Mouse (Mus musculus) intestine, postnatal 0 days (tissue): ENCODE measurements around the gene Psg20. TPM values are rescaled to one million over a fixed set of nuclear protein-coding genes. Genes with fewer than 3 reads are reported as not detected.
"Not testable (repeated sequence)": the region's sequence is repeated elsewhere in the genome, so short reads cannot be mapped to it uniquely, and the experiment has no call there.

Experiments
- ATAC-seq: fragments of 200-750 bp; cut with Nextera tagmentation; 2 replicates; pipeline ENCODE4 v1.8.0; 2017; ENCODE audit warnings: mild to moderate bottlenecking, moderate TSS enrichment, moderate library complexity
- H3K27ac ChIP-seq: fragments of 300-500 bp; sonication (generic); 2 replicates; pipeline ENCODE4 v1.5.1; 2014; ENCODE audit warnings: mild to moderate bottlenecking, low read depth, low read length, moderate library complexity
- H3K27me3 ChIP-seq: fragments of 300-500 bp; sonication (generic); replicated peaks from 2 replicates; pipeline ENCODE4 v1.6.1; 2014; ENCODE audit warnings: low read length, mixed read lengths; ENCODE audit not compliant: control insufficient read depth, insufficient read depth
- H3K36me3 ChIP-seq: fragments of 300-500 bp; sonication (generic); 2 replicates; pipeline ENCODE4 v1.6.1; 2014; ENCODE audit warnings: mild to moderate bottlenecking, moderate library complexity; ENCODE audit not compliant: control insufficient read depth, insufficient read depth
- H3K4me1 ChIP-seq: fragments of 300-500 bp; sonication (generic); replicated peaks from 2 replicates; pipeline ENCODE4 v1.6.1; 2014; ENCODE audit warnings: antibody characterized with exemption, low read length, mixed read lengths; ENCODE audit not compliant: control insufficient read depth, insufficient read depth
- H3K4me2 ChIP-seq: fragments of 300-500 bp; sonication (generic); replicated peaks from 2 replicates; pipeline ENCODE4 v1.6.1; 2014; ENCODE audit warnings: low read depth, mild to moderate bottlenecking, moderate library complexity
- H3K4me3 ChIP-seq: fragments of 300-500 bp; sonication (generic); 2 replicates; pipeline ENCODE4 v1.5.1; 2014; ENCODE audit warnings: low read depth, low read length
- H3K9ac ChIP-seq: fragments of 300-500 bp; sonication (generic); 2 replicates; pipeline ENCODE4 v1.6.1; 2014; ENCODE audit warnings: mild to moderate bottlenecking, low read depth, low read length
- H3K9me3 ChIP-seq: fragments of 300-500 bp; sonication (generic); 2 replicates; pipeline ENCODE4 v1.6.1; 2016; ENCODE audit warnings: mixed run types; ENCODE audit not compliant: control insufficient read depth
- CTCF ChIP-seq: sonication (generic); IDR thresholded peaks from 2 replicates; pipeline ENCODE4 v1.5.1; 2016; ENCODE audit warnings: low read depth, mild to moderate bottlenecking, control low read depth, antibody characterized with exemption, moderate library complexity
- WGBS: fragments of 180-500 bp; shearing (Covaris S2); extraction: QIAGEN DNeasy Blood & Tissue Kit; methylation state at CpG from one replicate; pipeline ENCODE4 v1.1.7; 2014; 5-methylcytosine and 5-hydroxymethylcytosine counted together
- polyA plus RNA-seq: library from polyadenylated mRNA; unstranded; fragments of >200 nt; fragmentation: Nextera tagmentation; extraction: Ambion mirVana; gene quantifications from 2 replicates; pipeline ENCODE4 v1.2.1, GENCODE M21; 2015

Gene Psg20
- polyA plus RNA-seq, result not detected in 2 replicates

DNA sequence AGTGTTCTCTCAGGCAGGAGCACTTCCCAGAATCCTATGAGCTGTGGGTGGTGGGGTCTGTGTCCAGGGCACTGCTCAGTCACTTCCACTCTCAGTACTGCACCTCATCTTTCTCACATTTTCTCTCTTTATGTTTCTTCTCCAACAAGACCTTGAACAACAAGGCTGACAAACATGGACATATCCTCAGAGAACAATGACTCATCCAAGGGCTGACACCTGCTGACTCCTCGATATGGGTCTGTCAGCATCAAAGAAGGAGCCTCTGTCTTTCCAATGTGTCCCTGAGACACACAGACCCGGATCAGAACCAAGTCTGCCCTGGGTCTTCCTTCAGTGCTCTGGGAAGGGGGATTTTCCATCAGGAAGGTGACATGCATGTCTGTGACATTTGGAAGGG is at the start of gene Psg20:
Gene Psg20, minus strand, starts transcription at position 101 of the 400 bp plus-strand sequence.
- ATAC-seq, result no peak
- 61% methylated on average over 2 of the region's 2 CpGs for WGBS
- Histone ChIP-seq H3K9ac (no peak within 1 kb of the TSS), H3K36me3 (no peaks in the 10 kb centered on the region), H3K4me1 (no peaks in the 10 kb centered on the region), H3K4me2 (no peak within 1 kb of the TSS), H3K27ac (no peak within 1 kb of the TSS), H3K27me3 (no peaks in the 10 kb centered on the region), H3K9me3 (no peaks in the 10 kb centered on the region), H3K4me3 (no peak within 1 kb of the TSS)
- TF ChIP-seq CTCF, result no peak

DNA sequence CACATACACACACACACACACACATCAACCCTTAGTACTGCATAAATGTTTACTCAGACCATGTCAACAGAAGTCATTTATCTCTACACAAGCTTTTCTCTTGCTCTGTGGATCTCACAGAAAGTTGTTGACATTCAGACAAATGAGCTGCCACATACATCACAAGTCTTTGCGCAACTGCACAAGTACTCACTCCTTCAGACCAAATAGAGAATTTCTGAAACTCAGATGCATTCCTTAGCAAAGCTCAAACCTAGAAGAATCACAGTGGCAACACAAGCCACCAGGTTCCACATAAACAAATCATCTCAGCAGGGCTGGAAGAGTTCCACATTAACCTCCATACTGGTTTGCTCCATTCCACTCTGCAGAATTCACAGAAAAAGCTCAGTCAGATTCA is 48.5 kb upstream of the Psg20 start:
- no peak overlapping the region for H3K9ac ChIP-seq
- 76% methylated on average over 1 of the region's 1 CpGs for WGBS
- no peak for TF ChIP-seq CTCF
- no peak overlapping the region for H3K4me3 ChIP-seq
- H3K36me3 ChIP-seq, result no peaks in the 10 kb centered on the region
- no peak overlapping the region for H3K4me2 ChIP-seq
- no peaks in the 10 kb centered on the region for H3K27me3 ChIP-seq
- H3K27ac ChIP-seq, result no peak overlapping the region
- no peak for ATAC-seq
- H3K9me3 ChIP-seq, result no peaks in the 10 kb centered on the region
- H3K4me1 ChIP-seq, result no peaks in the 10 kb centered on the region

DNA sequence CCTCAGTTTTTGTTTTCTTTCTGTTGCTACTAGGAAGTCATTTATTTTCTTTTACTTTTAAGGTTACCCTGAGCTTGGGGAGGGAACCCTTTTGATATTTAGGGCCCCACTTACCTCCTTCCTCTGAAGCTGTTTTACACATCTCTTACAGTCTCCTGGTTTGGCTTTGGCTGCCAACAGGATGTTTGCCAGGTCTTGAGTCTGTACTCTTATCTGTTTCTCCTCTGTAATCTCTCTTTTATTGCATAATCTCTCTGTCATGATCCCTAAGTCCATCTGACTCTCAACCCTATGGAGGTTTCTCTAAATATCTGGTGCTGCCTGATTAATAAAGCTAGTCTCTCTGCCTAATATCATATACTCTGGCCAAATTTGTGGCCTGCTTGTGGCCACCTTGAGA is 47.1 kb upstream of the Psg20 start:
- no peaks in the 10 kb centered on the region for H3K4me1 ChIP-seq
- no peak overlapping the region for H3K9ac ChIP-seq
- no peaks in the 10 kb centered on the region for H3K36me3 ChIP-seq
- peak; percentile 53; the same call in 1 of the 2 replicates for ATAC-seq
- no peak overlapping the region for H3K27ac ChIP-seq
- H3K27me3 ChIP-seq, result no peaks in the 10 kb centered on the region
- no peak for TF ChIP-seq CTCF
- H3K4me3 ChIP-seq, result no peak overlapping the region
- H3K4me2 ChIP-seq, result no peak overlapping the region
- no peaks in the 10 kb centered on the region for H3K9me3 ChIP-seq

DNA sequence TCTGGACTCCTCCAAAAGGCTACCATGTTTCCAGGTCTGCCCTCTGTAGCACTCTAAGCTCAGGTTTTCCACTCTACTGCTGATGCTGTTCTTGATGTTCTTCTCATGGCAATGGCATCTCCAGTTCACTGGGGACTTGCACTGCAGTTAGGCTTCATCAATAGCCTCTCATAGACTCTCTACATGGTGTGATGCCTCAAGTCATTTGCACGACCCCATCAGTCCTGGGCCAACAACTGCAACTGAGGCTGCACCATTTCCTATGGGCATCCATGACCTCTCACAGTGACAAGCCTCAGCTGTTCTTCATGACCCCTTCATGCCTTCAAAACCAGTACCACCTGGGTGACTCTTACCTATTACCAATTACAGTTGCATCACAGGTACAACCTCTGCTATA is 42.4 kb upstream of the Psg20 start:
- no peaks in the 10 kb centered on the region for H3K27me3 ChIP-seq
- H3K4me1 ChIP-seq, result no peaks in the 10 kb centered on the region
- H3K4me3 ChIP-seq, result no peak overlapping the region
- no peak overlapping the region for H3K9ac ChIP-seq
- H3K4me2 ChIP-seq, result no peak overlapping the region
- 81% methylated on average over 1 of the region's 1 CpGs for WGBS
- no peak overlapping the region for H3K27ac ChIP-seq
- no peak for TF ChIP-seq CTCF
- H3K36me3 ChIP-seq, result no peaks in the 10 kb centered on the region
- H3K9me3 ChIP-seq, result no peaks in the 10 kb centered on the region
- ATAC-seq, result no peak

DNA sequence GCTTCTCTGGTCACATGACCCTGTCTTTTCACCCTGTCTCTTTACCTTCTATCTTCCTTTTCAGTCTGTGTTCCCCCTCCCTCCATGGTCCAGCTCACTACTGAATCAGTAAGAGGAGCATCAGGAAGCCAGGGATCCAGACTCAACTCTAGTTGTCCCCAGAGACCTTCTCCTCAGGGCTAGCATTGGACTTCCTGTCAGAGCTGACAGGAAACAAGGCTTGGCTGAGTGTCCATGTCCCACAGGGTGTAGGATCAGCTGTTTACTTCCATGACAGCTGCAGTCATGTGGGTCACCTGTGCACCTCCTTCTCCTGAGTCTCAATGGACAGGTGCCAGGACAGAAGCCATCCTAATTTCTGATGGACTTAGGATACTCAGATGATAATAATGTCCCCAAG is 39.9 kb upstream of the Psg20 start:
- H3K27ac ChIP-seq, H3K9ac ChIP-seq, H3K36me3 ChIP-seq, H3K9me3 ChIP-seq, ATAC-seq, H3K4me2 ChIP-seq, H3K27me3 ChIP-seq, H3K4me1 ChIP-seq, H3K4me3 ChIP-seq: not testable (repeated sequence)

DNA sequence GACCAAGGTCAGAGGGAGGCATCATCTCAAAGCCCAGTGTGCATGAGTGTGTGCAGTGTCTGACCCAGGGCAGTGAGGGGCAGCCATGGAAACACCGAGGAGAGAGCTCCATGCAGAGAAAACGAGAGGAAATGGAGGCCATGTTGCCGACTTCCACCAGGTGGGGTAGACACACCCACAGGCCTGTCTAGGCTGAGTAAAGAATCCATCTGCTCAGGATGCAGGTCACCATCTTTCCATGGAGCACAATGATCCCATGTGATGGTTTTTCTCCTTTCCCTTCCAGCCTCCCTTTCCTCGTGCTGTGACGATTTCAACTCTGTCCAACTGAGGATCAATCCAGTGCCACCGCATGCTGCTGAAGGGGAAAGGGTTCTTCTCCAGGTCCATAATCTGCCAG is 38.0 kb upstream of the Psg20 start:
- Histone ChIP-seq H3K9me3 (no peaks in the 10 kb centered on the region), H3K36me3 (no peaks in the 10 kb centered on the region), H3K9ac (no peak overlapping the region), H3K4me1 (no peaks in the 10 kb centered on the region), H3K27ac (no peak overlapping the region), H3K4me3 (no peak overlapping the region), H3K27me3 (no peaks in the 10 kb centered on the region), H3K4me2 (no peak overlapping the region)
- no peak for TF ChIP-seq CTCF
- no peak for ATAC-seq
- WGBS, result 77% methylated on average over 6 of the region's 6 CpGs

DNA sequence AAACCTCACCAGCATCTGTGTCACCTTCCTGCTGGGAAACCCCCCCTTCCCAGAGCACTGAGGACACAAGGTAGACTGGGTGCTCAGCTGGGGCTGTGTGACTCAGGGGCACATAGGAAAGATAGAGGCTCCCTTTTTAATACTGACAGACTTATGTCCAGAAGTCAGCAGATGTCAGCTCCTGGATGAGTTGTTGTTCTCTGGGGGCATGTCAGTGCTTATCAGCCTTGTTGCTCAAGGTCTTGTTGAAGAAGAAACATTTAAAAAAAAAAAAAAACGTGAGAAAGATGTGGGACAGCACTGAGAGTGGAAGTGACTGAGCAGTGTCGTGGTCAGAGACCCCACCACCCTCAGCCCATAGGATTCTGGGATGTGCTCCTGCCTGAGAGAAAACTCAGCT is 31.8 kb upstream of the Psg20 start, which contains the start of gene Psg22:
Gene Psg22, plus strand, starts transcription at position 301 of the 400 bp plus-strand sequence.
- H3K4me2 ChIP-seq, result no peak within 1 kb of the TSS
- H3K36me3 ChIP-seq, result no peaks in the 10 kb centered on the region
- H3K9ac ChIP-seq, result no peak within 1 kb of the TSS
- H3K27me3 ChIP-seq, result no peaks in the 10 kb centered on the region
- H3K27ac ChIP-seq, result no peak within 1 kb of the TSS
- H3K9me3 ChIP-seq, result no peaks in the 10 kb centered on the region
- H3K4me3 ChIP-seq, result no peak within 1 kb of the TSS
- no peak for TF ChIP-seq CTCF
- WGBS, result 45% methylated on average over 2 of the region's 2 CpGs
- no peaks in the 10 kb centered on the region for H3K4me1 ChIP-seq
- ATAC-seq, result no peak
